Comparison of ENCODE assay signal across 13 mouse cellular contexts in the genomic region with DNA sequence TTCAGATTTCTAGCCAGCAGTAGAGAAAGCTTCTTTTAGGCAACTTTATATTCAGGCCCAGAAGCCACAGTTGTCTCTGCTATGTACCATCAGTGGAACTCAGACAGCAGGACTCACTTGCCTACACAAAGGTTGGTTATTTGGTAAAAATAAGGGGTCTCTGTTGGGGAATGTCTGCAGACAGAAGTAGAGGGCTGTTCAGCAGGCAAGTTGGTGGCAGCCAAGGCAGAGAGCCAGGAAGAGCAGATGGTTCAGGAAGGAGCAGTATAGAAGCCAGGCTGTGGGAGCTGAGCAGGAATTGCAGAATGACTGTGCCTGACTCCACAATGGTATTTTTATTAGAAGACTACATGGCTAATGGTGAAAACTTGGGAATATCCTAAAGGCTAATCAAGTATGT.
DNase-seq lines count a peak whose midpoint lies in the region; ATAC-seq lines count a peak whose summit lies in the region.
"Had no signal": no experiment of that assay in that cellular context is flagged by ENCODE, and none has a peak within 500 bp of the region (broad histone marks: within the 10 kb centered on the region; RNA-seq: fewer than 3 reads in every experiment).

No protein-coding gene starts in this region.

- no peaks in the 10 kb centered on the region for H3K27me3 ChIP-seq in hindbrain, embryonic 16.5 days (replicated peaks; ENCODE audit: control insufficient read depth, insufficient read depth, low read length)
- H3K27me3 ChIP-seq in hindbrain, embryonic 13.5 days, result no peaks in the 10 kb centered on the region
- H3K27me3 ChIP-seq: neural tube, embryonic 12.5 days had no signal

- H3K9me3 ChIP-seq in hindbrain, embryonic 16.5 days (ENCODE audit: control insufficient read depth, low read length), result no peaks in the 10 kb centered on the region
- no peaks in the 10 kb centered on the region for H3K9me3 ChIP-seq in hindbrain, embryonic 13.5 days
- H3K9me3 ChIP-seq: neural tube, embryonic 12.5 days had no signal

- H3K4me3 ChIP-seq in hindbrain, embryonic 16.5 days (ENCODE audit: low read length), result no peak overlapping the region
- no peak overlapping the region for H3K4me3 ChIP-seq in hindbrain, embryonic 13.5 days
- H3K4me3 ChIP-seq: neural tube, embryonic 12.5 days had no signal

- DNase-seq in cerebellum, postnatal 25 days, result peak; percentile 89 to 91
- peak; percentile 84 for DNase-seq in layer of hippocampus, adult 9-11 months
- DNase-seq in right cerebral cortex, postnatal 10 days (ENCODE audit: low spot score in 2 of 2), result peak; percentile 85 to 88
- DNase-seq in ovary, postnatal 10 days (ENCODE audit: low spot score), result no peak
- DNase-seq in kidney, postnatal 10 days, result no peak
- DNase-seq in kidney, postnatal 36 days, result no peak
- DNase-seq: spleen, adult 18-20 months had no signal

- H3K36me3 ChIP-seq in hindbrain, embryonic 16.5 days (ENCODE audit: control insufficient read depth, insufficient read depth, low read length), result no peaks in the 10 kb centered on the region
- H3K36me3 ChIP-seq in hindbrain, embryonic 13.5 days, result no peaks in the 10 kb centered on the region
- H3K36me3 ChIP-seq: neural tube, embryonic 12.5 days had no signal

- H3K9ac ChIP-seq in hindbrain, embryonic 16.5 days (ENCODE audit: low read depth, low read length), result no peak overlapping the region
- H3K9ac ChIP-seq in hindbrain, embryonic 13.5 days, result no peak overlapping the region
- H3K9ac ChIP-seq: neural tube, embryonic 12.5 days had no signal

- no peak overlapping the region for H3K27ac ChIP-seq in hindbrain, embryonic 16.5 days (ENCODE audit: low read depth, low read length)
- H3K27ac ChIP-seq in hindbrain, embryonic 13.5 days, result no peak overlapping the region
- H3K27ac ChIP-seq: macrophage; neural tube, embryonic 12.5 days had no signal

- no peaks in the 10 kb centered on the region for H3K4me1 ChIP-seq in hindbrain, embryonic 16.5 days (ENCODE audit: control insufficient read depth, insufficient read depth, low read depth, low read length)
- no peaks in the 10 kb centered on the region for H3K4me1 ChIP-seq in hindbrain, embryonic 13.5 days (replicated peaks)
- H3K4me1 ChIP-seq: neural tube, embryonic 12.5 days had no signal

- no peak overlapping the region for H3K4me2 ChIP-seq in hindbrain, embryonic 16.5 days (ENCODE audit: low read length)
- no peak overlapping the region for H3K4me2 ChIP-seq in hindbrain, embryonic 13.5 days
- H3K4me2 ChIP-seq: neural tube, embryonic 12.5 days had no signal

- ATAC-seq in hindbrain, embryonic 16.5 days, result peak; percentile 91
- no peak for ATAC-seq in hindbrain, embryonic 13.5 days (ENCODE audit: low FRiP score)
- ATAC-seq: intestine, embryonic 16.5 days; Patski had no signal

Comparison
In these comparisons a context has a peak if more than half of its experiments do, and no peak if none do; other contexts are left out.
1. DNase-seq: peak in cerebellum, postnatal 25 days (2 of 2), layer of hippocampus, adult 9-11 months (single experiment) and right cerebral cortex, postnatal 10 days (2 of 2); none in ovary, postnatal 10 days (single experiment), kidney, postnatal 10 days (single experiment) and kidney, postnatal 36 days (0 of 2).